Mouse (Mus musculus): ENCODE data around the gene Rcsd1. TPM values are rescaled to one million over a fixed set of nuclear protein-coding genes. Genes with fewer than 3 reads are reported as not detected.
A peak's percentile ranks its signal among the peaks of the same experiment; 100 is the strongest.

Rcsd1 gene
- 16.2 and 16.3 TPM in 2 replicates for polyA plus RNA-seq (2015; fragmentation: Nextera tagmentation; extraction: Ambion mirVana)

GRCm38 (mm10) chr1:165709629-165710256, at the start of gene Rcsd1:
Gene Rcsd1 (minus strand): TSS chr1:165709757.
- peak within 1 kb of the TSS; percentile 81; the same call in 1 of the 2 replicates for H3K4me3 ChIP-seq
- no peak within 1 kb of the TSS for H3K27ac ChIP-seq
- ATAC-seq (ENCODE audit: low FRiP score, low read depth) = no peak
- peak within 1 kb of the TSS; percentile 92 for H3K4me2 ChIP-seq (replicated peaks)
- 66% methylated on average over 5 of the region's 5 CpGs for WGBS
- H3K9me3 ChIP-seq = no peaks in the 10 kb centered on the region
- H3K36me3 ChIP-seq = no peaks in the 10 kb centered on the region
- peaks cover 19% of the 10 kb centered on the region; the same call in 1 of the 2 replicates for H3K27me3 ChIP-seq
- peaks cover 18% of the 10 kb centered on the region for H3K4me1 ChIP-seq
- no peak within 1 kb of the TSS for H3K9ac ChIP-seq

- no peak overlapping the region for H3K4me3 ChIP-seq
- no peaks in the 10 kb centered on the region for H3K4me1 ChIP-seq
- no peak overlapping the region for H3K9ac ChIP-seq
- H3K9me3 ChIP-seq = no peaks in the 10 kb centered on the region
- no peaks in the 10 kb centered on the region for H3K27me3 ChIP-seq
- no peak overlapping the region for H3K4me2 ChIP-seq (replicated peaks)
- WGBS = 23% methylated on average over 4 of the region's 4 CpGs
- no peak for ATAC-seq (ENCODE audit: low FRiP score, low read depth)
- H3K36me3 ChIP-seq = no peaks in the 10 kb centered on the region
- H3K27ac ChIP-seq = no peak overlapping the region
Measured at GRCm38 (mm10) chr1:165755194-165755593, 45.6 kb upstream of the Rcsd1 start.

GRCm38 (mm10) chr1:165754205-165754604, 44.6 kb upstream of the Rcsd1 start:
- Histone ChIP-seq H3K4me3 (no peak overlapping the region), H3K4me1 (no peaks in the 10 kb centered on the region), H3K4me2 (replicated peaks) (no peak overlapping the region), H3K9ac (no peak overlapping the region), H3K36me3 (no peaks in the 10 kb centered on the region), H3K9me3 (no peaks in the 10 kb centered on the region), H3K27ac (no peak overlapping the region), H3K27me3 (no peaks in the 10 kb centered on the region)
- ATAC-seq (ENCODE audit: low FRiP score, low read depth) = no peak
- 82% methylated on average over 6 of the region's 6 CpGs for WGBS

GRCm38 (mm10) chr1:165751838-165752237, 42.3 kb upstream of the Rcsd1 start:
- H3K36me3 ChIP-seq = no peaks in the 10 kb centered on the region
- 78% methylated on average over 5 of the region's 5 CpGs for WGBS
- H3K4me2 ChIP-seq (replicated peaks) = no peak overlapping the region
- no peak for ATAC-seq (ENCODE audit: low FRiP score, low read depth)
- H3K27me3 ChIP-seq = peaks cover 2% of the 10 kb centered on the region; the same call in 1 of the 2 replicates
- H3K9me3 ChIP-seq = no peaks in the 10 kb centered on the region
- H3K4me3 ChIP-seq = no peak overlapping the region
- no peak overlapping the region for H3K27ac ChIP-seq
- no peak overlapping the region for H3K9ac ChIP-seq
- H3K4me1 ChIP-seq = no peaks in the 10 kb centered on the region

- no peak overlapping the region for H3K27ac ChIP-seq
- no peaks in the 10 kb centered on the region for H3K36me3 ChIP-seq
- no peaks in the 10 kb centered on the region for H3K9me3 ChIP-seq
- no peak for ATAC-seq (ENCODE audit: low FRiP score, low read depth)
- H3K4me3 ChIP-seq = no peak overlapping the region
- no peaks in the 10 kb centered on the region for H3K4me1 ChIP-seq
- H3K9ac ChIP-seq = no peak overlapping the region
- peaks cover 2% of the 10 kb centered on the region; the same call in 1 of the 2 replicates for H3K27me3 ChIP-seq
- no peak overlapping the region for H3K4me2 ChIP-seq (replicated peaks)
Measured at GRCm38 (mm10) chr1:165751142-165751541, 41.6 kb upstream of the Rcsd1 start.

- Histone ChIP-seq H3K4me3 (no peak overlapping the region), H3K36me3 (no peaks in the 10 kb centered on the region), H3K9me3 (no peaks in the 10 kb centered on the region), H3K4me2 (replicated peaks) (no peak overlapping the region), H3K27ac (no peak overlapping the region), H3K27me3 (peaks cover 2% of the 10 kb centered on the region; the same call in 1 of the 2 replicates), H3K9ac (no peak overlapping the region), H3K4me1 (no peaks in the 10 kb centered on the region)
- 27% methylated on average over 11 of the region's 11 CpGs for WGBS
- ATAC-seq (ENCODE audit: low FRiP score, low read depth) = no peak
Measured at GRCm38 (mm10) chr1:165748053-165748452, 38.5 kb upstream of the Rcsd1 start.

- Histone ChIP-seq H3K4me1 (no peaks in the 10 kb centered on the region), H3K9me3 (no peaks in the 10 kb centered on the region), H3K9ac (no peak overlapping the region), H3K4me3 (no peak overlapping the region), H3K4me2 (replicated peaks) (no peak overlapping the region), H3K27ac (no peak overlapping the region), H3K36me3 (no peaks in the 10 kb centered on the region), H3K27me3 (0 out of 2 replicates have a peak, but pooled peaks cover 3% of the 10 kb centered on the region)
- ATAC-seq (ENCODE audit: low FRiP score, low read depth) = no peak
- WGBS = 81% methylated on average over 8 of the region's 8 CpGs
Measured at GRCm38 (mm10) chr1:165741989-165742388, 32.4 kb upstream of the Rcsd1 start.

GRCm38 (mm10) chr1:165738985-165739384, 29.4 kb upstream of the Rcsd1 start:
- no peak overlapping the region for H3K4me3 ChIP-seq

GRCm38 (mm10) chr1:165737867-165738266, 28.3 kb upstream of the Rcsd1 start:
- H3K9ac ChIP-seq = no peak overlapping the region
- WGBS = 62% methylated on average over 3 of the region's 3 CpGs

More at GRCm38 (mm10) chr1:165738985-165739384, 29.4 kb upstream of the Rcsd1 start:
- H3K9me3 ChIP-seq = no peaks in the 10 kb centered on the region
- WGBS = 25% methylated on average over 1 of the region's 1 CpGs
- no peak overlapping the region for H3K4me2 ChIP-seq (replicated peaks)
- H3K4me1 ChIP-seq = no peaks in the 10 kb centered on the region
- H3K36me3 ChIP-seq = no peaks in the 10 kb centered on the region
- H3K27ac ChIP-seq = no peak overlapping the region
- ATAC-seq (ENCODE audit: low FRiP score, low read depth) = no peak
- H3K9ac ChIP-seq = no peak overlapping the region
- 0 out of 2 replicates have a peak, but pooled peaks cover 3% of the 10 kb centered on the region for H3K27me3 ChIP-seq

GRCm38 (mm10) chr1:165737451-165737850, 27.9 kb upstream of the Rcsd1 start:
- no peak overlapping the region for H3K4me3 ChIP-seq
- no peaks in the 10 kb centered on the region for H3K36me3 ChIP-seq
- no peak overlapping the region for H3K27ac ChIP-seq
- H3K4me1 ChIP-seq = no peaks in the 10 kb centered on the region
- H3K4me2 ChIP-seq (replicated peaks) = no peak overlapping the region
- 45% methylated on average over 5 of the region's 5 CpGs for WGBS
- H3K27me3 ChIP-seq = 0 out of 2 replicates have a peak, but pooled peaks cover 3% of the 10 kb centered on the region
- ATAC-seq (ENCODE audit: low FRiP score, low read depth) = no peak
- H3K9ac ChIP-seq = no peak overlapping the region
- H3K9me3 ChIP-seq = no peaks in the 10 kb centered on the region

More at GRCm38 (mm10) chr1:165737867-165738266, 28.3 kb upstream of the Rcsd1 start:
- H3K9me3 ChIP-seq = no peaks in the 10 kb centered on the region
- H3K27ac ChIP-seq = no peak overlapping the region
- 0 out of 2 replicates have a peak, but pooled peaks cover 3% of the 10 kb centered on the region for H3K27me3 ChIP-seq
- no peaks in the 10 kb centered on the region for H3K4me1 ChIP-seq
- H3K4me3 ChIP-seq = no peak overlapping the region
- no peaks in the 10 kb centered on the region for H3K36me3 ChIP-seq
- ATAC-seq (ENCODE audit: low FRiP score, low read depth) = no peak
- no peak overlapping the region for H3K4me2 ChIP-seq (replicated peaks)

GRCm38 (mm10) chr1:165735826-165736818, 26.6 kb upstream of the Rcsd1 start:
- no peak overlapping the region for H3K27ac ChIP-seq
- H3K4me3 ChIP-seq = no peak overlapping the region
- ATAC-seq (ENCODE audit: low FRiP score, low read depth) = peak; percentile 79; the same call in 1 of the 2 replicates
- 35% methylated on average over 20 of the region's 20 CpGs for WGBS
- H3K36me3 ChIP-seq = no peaks in the 10 kb centered on the region
- H3K9ac ChIP-seq = no peak overlapping the region
- H3K4me1 ChIP-seq = no peaks in the 10 kb centered on the region
- 0 out of 2 replicates have a peak, but pooled peaks cover 3% of the 10 kb centered on the region for H3K27me3 ChIP-seq
- H3K9me3 ChIP-seq = no peaks in the 10 kb centered on the region
- peak overlapping the region; percentile 39; the same call in 1 of the 2 replicates for H3K4me2 ChIP-seq (replicated peaks)

- ATAC-seq (ENCODE audit: low FRiP score, low read depth) = no peak
Measured at GRCm38 (mm10) chr1:165734840-165735239, 25.3 kb upstream of the Rcsd1 start.

More at GRCm38 (mm10) chr1:165734840-165735239, 25.3 kb upstream of the Rcsd1 start:
- 82% methylated on average over 2 of the region's 2 CpGs for WGBS
- H3K9me3 ChIP-seq = no peaks in the 10 kb centered on the region
- H3K27ac ChIP-seq = no peak overlapping the region
- H3K36me3 ChIP-seq = no peaks in the 10 kb centered on the region
- no peak overlapping the region for H3K4me2 ChIP-seq (replicated peaks)
- H3K9ac ChIP-seq = no peak overlapping the region
- H3K4me3 ChIP-seq = no peak overlapping the region
- H3K4me1 ChIP-seq = 0 out of 2 replicates have a peak, but pooled peaks cover under 1% of the 10 kb centered on the region
- H3K27me3 ChIP-seq = 0 out of 2 replicates have a peak, but pooled peaks cover 3% of the 10 kb centered on the region
